Mouse (Mus musculus): Measurements from ENCODE around the gene Reep1. TPM values are rescaled to one million over a fixed set of nuclear protein-coding genes. Genes with fewer than 3 reads are reported as not detected.

Gene Reep1
- polyA plus RNA-seq, 1 experiment from 2014 or later: 17.4 TPM

DNA sequence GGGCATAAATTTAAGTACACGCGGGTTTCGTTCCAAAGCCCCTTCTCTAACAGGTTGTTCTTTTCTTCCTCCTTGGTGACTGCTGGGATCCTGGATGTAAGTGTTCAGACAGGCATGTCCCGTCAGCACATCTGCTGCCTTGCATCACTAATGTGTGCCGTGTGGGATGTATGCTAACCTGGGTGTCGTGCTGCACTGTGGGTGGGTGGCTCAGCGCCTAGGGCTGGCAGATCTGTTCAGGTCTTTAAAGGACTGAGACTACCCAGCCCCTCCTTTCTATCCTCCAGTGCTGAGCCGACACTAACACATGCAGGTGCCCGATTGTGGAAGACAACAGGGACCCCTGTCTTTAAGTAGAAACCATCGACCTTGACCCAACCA, 94.3 kb downstream of the Reep1 start:
- 81% methylated on average over 10 of the region's 10 CpGs for WGBS
- H3K27me3 ChIP-seq (replicated peaks; ENCODE audit: low read depth, poor library complexity, severe bottlenecking): no peaks in the 10 kb centered on the region

DNA sequence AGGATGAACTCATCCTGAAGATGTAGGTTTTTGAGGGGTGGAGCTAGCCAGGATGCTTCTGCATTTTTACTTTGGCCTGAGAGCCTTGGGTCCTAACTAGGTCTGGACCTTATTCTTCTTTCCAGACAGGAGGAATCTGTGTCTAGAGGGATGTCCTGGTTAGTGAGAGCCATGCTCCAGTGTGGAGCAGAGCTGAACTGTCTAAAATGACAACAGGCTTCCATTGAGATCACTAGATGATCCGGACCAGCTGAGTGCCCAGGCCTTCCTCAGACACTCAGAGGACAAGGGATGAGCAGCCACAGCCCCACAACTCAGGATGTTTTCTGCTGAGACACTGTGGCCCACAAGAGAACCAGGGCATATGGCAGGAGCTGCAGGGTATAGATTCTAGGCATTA, 96.2 kb downstream of the Reep1 start:
- Histone ChIP-seq H3K4me3 (no peak overlapping the region), H3K4me1 (peaks cover 4% of the 10 kb centered on the region; the same call in 1 of the 2 replicates), H3K27me3 (replicated peaks; ENCODE audit: low read depth, poor library complexity, severe bottlenecking) (no peaks in the 10 kb centered on the region), H3K9me3 (no peaks in the 10 kb centered on the region), H3K36me3 (replicated peaks) (no peaks in the 10 kb centered on the region), H3K27ac (replicated peaks) (no peak overlapping the region)
- 89% methylated on average over 1 of the region's 1 CpGs for WGBS
- DNase-seq (ENCODE audit: low spot score): no peak

More for the DNA sequence above, 94.3 kb downstream of the Reep1 start:
- Histone ChIP-seq H3K36me3 (replicated peaks) (no peaks in the 10 kb centered on the region), H3K9me3 (no peaks in the 10 kb centered on the region), H3K27ac (replicated peaks) (no peak overlapping the region), H3K4me3 (no peak overlapping the region), H3K4me1 (peaks cover 4% of the 10 kb centered on the region; the same call in 1 of the 2 replicates)
- DNase-seq (ENCODE audit: low spot score): no peak

DNA sequence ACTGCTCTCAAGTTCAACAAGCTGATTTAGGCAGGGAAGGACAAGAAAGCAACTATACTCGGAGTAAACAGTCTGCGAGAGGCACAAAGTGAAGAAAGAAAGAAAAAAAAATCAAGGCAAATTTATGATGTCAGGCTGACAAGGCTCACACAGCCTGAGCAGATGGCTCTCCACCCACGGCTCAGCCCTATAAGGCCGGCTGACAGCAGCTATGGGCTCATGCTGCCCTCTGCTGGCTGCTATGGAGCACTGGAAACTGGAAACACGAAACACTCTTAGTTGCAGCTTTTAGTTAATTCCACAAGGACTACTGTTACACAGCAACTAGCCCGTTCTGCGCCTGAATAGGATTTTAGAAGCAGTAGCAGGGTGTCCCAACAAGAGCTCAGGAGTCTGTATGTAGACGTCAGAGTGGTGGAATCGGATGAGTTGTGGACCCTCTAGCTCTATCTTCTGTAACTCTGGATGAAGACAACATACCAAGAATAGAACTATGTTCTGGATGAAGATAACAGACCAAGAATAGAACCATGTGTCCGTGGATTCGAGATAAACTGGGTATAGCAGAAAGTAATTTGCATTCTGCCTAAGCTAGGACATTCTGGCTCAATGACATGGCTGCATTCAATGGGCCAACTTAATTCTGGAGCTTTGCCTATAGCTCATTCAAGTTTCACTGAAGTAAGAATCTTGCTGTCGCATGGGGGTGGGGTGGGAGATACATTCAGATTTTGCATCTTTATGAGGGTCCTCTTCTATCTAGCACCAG, 96.9 kb downstream of the Reep1 start:
- 28% methylated on average over 12 of the region's 12 CpGs for WGBS
- H3K36me3 ChIP-seq (replicated peaks): no peaks in the 10 kb centered on the region
- no peak overlapping the region for H3K27ac ChIP-seq (replicated peaks)
- H3K4me1 ChIP-seq: peaks cover 4% of the 10 kb centered on the region; the same call in 1 of the 2 replicates
- H3K4me3 ChIP-seq: no peak overlapping the region
- peak; percentile 78 for DNase-seq (ENCODE audit: low spot score)
- H3K9me3 ChIP-seq: no peaks in the 10 kb centered on the region
- H3K27me3 ChIP-seq (replicated peaks; ENCODE audit: low read depth, poor library complexity, severe bottlenecking): no peaks in the 10 kb centered on the region

DNA sequence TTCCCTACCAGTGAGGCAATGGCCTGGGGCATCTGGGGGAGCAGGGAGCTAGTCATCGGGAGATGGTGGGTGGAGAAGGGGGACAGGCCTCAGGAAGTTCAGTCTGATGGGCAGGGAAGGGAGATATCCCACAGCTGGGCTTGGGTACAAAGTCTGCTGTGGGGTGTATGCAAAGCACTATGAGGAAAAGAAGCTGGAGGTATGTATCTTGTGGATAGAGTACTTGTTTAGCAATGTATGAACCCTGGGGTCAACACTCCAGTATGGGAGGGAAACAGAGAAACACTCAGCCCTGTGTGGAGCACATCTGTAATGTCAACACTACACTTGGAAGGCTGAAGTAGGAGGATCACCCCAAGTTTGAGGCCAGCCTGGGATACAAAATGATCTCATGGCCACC, 99.4 kb downstream of the Reep1 start:
- peaks cover 20% of the 10 kb centered on the region for H3K36me3 ChIP-seq (replicated peaks)

DNA sequence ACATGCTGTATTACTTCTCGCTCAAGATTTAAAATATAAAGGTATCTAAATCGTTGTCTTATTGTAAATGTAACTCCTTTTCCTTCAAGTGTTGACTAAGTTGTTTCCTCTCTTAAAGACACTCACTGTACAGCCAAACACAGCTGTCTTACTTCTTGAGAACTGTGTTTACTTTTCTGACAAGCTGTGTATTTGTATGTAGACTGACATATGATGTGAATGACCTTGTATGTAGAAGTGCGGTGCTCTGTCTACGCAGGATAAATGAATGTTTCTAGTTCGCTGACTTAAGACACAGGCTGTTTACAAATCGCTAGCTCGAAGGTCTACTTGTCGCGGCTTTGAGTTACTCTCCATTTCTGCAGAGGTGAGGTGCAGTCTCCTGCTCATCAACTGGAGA, 102.5 kb downstream of the Reep1 start:
- Histone ChIP-seq H3K36me3 (replicated peaks) (peaks cover 47% of the 10 kb centered on the region), H3K4me1 (no peaks in the 10 kb centered on the region), H3K27me3 (replicated peaks; ENCODE audit: low read depth, poor library complexity, severe bottlenecking) (no peaks in the 10 kb centered on the region), H3K9me3 (no peaks in the 10 kb centered on the region), H3K4me3 (no peak overlapping the region), H3K27ac (replicated peaks) (no peak overlapping the region)
- WGBS: 95% methylated on average over 9 of the region's 9 CpGs
- no peak for DNase-seq (ENCODE audit: low spot score)

More for the DNA sequence above, 99.4 kb downstream of the Reep1 start:
- Histone ChIP-seq H3K27me3 (replicated peaks; ENCODE audit: low read depth, poor library complexity, severe bottlenecking) (no peaks in the 10 kb centered on the region), H3K4me1 (peaks cover 4% of the 10 kb centered on the region; the same call in 1 of the 2 replicates), H3K27ac (replicated peaks) (no peak overlapping the region), H3K4me3 (no peak overlapping the region), H3K9me3 (no peaks in the 10 kb centered on the region)
- DNase-seq (ENCODE audit: low spot score): no peak
- 66% methylated on average over 1 of the region's 1 CpGs for WGBS

DNA sequence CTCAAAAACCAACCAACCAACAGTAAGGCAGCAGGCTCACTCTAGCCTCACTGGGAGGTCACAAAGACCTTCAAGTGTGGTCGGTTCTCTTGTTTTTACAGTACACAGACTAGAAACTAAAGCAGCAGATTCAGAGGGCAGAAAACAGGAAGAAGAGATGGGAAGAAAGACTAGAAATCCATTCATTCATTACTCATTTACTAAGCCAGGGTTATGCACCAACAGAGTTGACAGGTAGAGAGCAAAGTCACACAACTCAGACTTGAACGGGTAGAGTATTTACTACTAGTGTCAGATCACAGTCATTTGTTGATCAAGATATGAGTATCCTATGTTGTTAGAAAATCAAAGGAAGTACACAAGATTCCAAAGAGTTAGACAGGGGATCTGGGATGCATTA, 105.5 kb downstream of the Reep1 start:
- Histone ChIP-seq H3K4me3 (no peak overlapping the region), H3K36me3 (replicated peaks) (peaks cover 77% of the 10 kb centered on the region), H3K9me3 (no peaks in the 10 kb centered on the region), H3K4me1 (no peaks in the 10 kb centered on the region), H3K27ac (replicated peaks) (no peak overlapping the region), H3K27me3 (replicated peaks; ENCODE audit: low read depth, poor library complexity, severe bottlenecking) (no peaks in the 10 kb centered on the region)
- WGBS: 88% methylated on average over 2 of the region's 2 CpGs
- no peak for DNase-seq (ENCODE audit: low spot score)

DNA sequence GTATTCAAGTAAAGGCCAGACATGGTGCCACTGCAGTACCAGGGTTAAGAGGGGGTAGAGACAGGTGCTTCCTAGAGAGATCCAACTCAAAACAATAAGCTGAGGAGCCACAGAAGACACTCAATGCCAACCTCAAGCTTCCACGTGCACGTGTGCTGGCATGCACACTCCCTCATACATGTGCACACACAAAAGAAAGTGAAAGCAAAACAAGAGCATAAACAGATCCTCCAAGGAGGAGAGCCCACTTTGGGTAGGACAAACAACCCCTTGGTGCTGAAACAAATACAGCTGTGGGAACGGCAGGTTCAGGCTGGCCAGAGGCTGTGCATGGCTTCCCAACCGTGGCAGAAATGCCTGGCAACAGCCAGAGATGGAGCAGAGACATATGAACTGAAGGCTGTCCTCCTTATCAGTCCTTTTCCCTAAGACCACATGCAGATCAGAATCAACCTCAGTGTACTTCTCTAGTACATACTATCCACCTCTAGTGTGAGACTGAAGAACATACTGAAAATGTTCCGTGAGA, 112.5 kb downstream of the Reep1 start:
- no peaks in the 10 kb centered on the region for H3K27me3 ChIP-seq (replicated peaks; ENCODE audit: low read depth, poor library complexity, severe bottlenecking)
- peaks cover 9% of the 10 kb centered on the region for H3K4me1 ChIP-seq
- H3K36me3 ChIP-seq (replicated peaks): peaks cover 42% of the 10 kb centered on the region
- H3K27ac ChIP-seq (replicated peaks): no peak overlapping the region
- no peaks in the 10 kb centered on the region for H3K9me3 ChIP-seq
- DNase-seq (ENCODE audit: low spot score): no peak
- H3K4me3 ChIP-seq: no peak overlapping the region
- 91% methylated on average over 5 of the region's 5 CpGs for WGBS

DNA sequence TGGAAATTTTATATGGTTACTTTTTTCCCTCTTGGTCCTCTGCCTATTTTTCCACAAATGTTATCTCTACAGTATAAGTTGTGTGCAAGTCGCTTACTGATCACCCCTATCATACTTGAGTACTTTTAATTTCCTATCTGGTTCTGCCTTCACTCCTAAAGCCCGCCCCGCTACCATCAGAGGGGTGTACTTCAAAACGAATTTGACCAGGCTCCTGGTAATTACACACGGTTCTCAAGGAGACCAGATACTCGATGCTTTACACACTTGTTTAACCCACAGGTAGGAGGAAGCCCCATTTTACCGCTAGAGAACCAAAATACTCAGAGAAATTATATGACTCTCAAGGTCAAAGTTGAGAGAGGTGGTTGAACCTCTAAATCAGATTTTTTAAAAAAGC, 115.7 kb downstream of the Reep1 start:
- H3K27ac ChIP-seq (replicated peaks): peak overlapping the region; percentile 83
- under 1% methylated on average over 7 of the region's 7 CpGs for WGBS
- DNase-seq (ENCODE audit: low spot score): no peak
- peaks cover 9% of the 10 kb centered on the region for H3K36me3 ChIP-seq (replicated peaks)
- peak overlapping the region; percentile 76 for H3K4me3 ChIP-seq
- no peaks in the 10 kb centered on the region for H3K9me3 ChIP-seq
- no peaks in the 10 kb centered on the region for H3K27me3 ChIP-seq (replicated peaks; ENCODE audit: low read depth, poor library complexity, severe bottlenecking)
- peaks cover 9% of the 10 kb centered on the region for H3K4me1 ChIP-seq

DNA sequence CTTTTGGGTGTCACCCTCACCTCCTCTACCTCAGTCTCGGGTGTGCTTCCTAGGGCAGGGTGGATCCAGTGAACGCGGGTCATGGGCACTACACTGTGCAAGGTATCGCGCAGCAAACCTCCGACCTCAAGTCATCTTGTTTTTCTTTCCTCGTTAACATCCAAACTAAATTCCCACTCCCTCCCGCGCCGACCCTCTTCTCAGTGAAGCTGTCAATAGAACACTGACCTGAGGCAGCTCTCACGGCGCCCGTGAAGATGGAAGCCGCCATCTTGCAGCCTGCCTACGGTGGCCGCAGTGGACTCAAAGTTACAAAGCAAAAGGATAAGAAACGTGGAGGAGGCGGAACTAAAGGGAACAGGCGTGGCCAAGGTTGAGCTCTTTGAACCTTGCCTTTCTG, 116.1 kb downstream of the Reep1 start:
- Histone ChIP-seq H3K27me3 (replicated peaks; ENCODE audit: low read depth, poor library complexity, severe bottlenecking) (no peaks in the 10 kb centered on the region), H3K9me3 (no peaks in the 10 kb centered on the region), H3K4me1 (peaks cover 9% of the 10 kb centered on the region), H3K27ac (replicated peaks) (peak overlapping the region; percentile 83), H3K36me3 (replicated peaks) (peaks cover 5% of the 10 kb centered on the region), H3K4me3 (peak overlapping the region; percentile 76)
- WGBS: under 1% methylated on average over 19 of the region's 19 CpGs
- DNase-seq (ENCODE audit: low spot score): peak; percentile 91

DNA sequence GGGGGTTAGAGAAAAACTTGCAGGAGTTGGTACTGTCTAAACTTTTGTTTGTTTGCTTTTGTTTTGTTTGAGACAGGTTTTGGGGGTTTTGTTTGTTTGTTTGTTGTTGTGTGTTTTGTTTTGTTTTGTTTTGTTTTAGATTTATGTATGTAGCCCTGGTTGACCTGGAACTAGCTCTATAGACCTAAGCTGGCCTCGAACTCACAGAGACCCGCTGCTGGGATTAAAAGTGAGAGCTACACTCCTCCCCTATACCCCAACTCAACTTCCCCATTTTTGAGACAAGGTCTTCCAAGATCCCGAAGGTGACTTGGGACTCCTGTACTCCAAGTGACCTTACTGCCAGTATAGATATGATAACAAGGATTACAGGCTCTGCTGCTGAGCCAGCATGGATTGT, 116.6 kb downstream of the Reep1 start:
- WGBS: 36% methylated on average over 3 of the region's 3 CpGs
- no peak for DNase-seq (ENCODE audit: low spot score)
- Histone ChIP-seq H3K4me1 (peaks cover 9% of the 10 kb centered on the region), H3K27ac (replicated peaks) (peak overlapping the region; percentile 83), H3K4me3 (peak overlapping the region; percentile 76), H3K9me3 (no peaks in the 10 kb centered on the region), H3K27me3 (replicated peaks; ENCODE audit: low read depth, poor library complexity, severe bottlenecking) (no peaks in the 10 kb centered on the region), H3K36me3 (replicated peaks) (peaks cover under 1% of the 10 kb centered on the region; the same call in 1 of the 2 replicates)

DNA sequence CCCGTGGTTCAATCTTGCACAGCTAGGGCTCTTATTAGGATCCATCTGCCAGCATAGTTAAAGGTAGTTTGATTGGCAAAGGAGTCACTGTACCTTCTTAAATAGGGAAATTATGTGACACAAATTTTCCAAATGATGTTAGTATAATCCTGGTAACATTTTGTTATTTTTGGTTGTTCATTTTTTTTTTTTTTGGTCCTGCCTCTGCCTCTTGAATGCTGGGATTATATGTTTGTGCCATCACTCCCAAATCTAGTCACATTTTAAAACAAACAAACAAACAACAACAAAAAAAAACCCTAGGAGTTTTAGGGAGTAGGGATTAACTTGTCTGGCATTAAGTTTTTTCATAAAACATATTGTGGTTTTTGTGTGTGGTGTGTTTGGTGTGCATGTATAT, 119.5 kb downstream of the Reep1 start, which contains the start of gene Mrpl35:
TSS of gene Mrpl35 (minus strand) at position 101 of the 400 bp plus-strand sequence.
- H3K27me3 ChIP-seq (replicated peaks; ENCODE audit: low read depth, poor library complexity, severe bottlenecking): no peaks in the 10 kb centered on the region
- 44% methylated on average over 1 of the region's 1 CpGs for WGBS
- no peak within 1 kb of the TSS for H3K4me3 ChIP-seq
- no peak within 1 kb of the TSS for H3K27ac ChIP-seq (replicated peaks)
- H3K9me3 ChIP-seq: no peaks in the 10 kb centered on the region
- H3K36me3 ChIP-seq (replicated peaks): no peaks in the 10 kb centered on the region
- H3K4me1 ChIP-seq: peaks cover 14% of the 10 kb centered on the region
- no peak for DNase-seq (ENCODE audit: low spot score)

DNA sequence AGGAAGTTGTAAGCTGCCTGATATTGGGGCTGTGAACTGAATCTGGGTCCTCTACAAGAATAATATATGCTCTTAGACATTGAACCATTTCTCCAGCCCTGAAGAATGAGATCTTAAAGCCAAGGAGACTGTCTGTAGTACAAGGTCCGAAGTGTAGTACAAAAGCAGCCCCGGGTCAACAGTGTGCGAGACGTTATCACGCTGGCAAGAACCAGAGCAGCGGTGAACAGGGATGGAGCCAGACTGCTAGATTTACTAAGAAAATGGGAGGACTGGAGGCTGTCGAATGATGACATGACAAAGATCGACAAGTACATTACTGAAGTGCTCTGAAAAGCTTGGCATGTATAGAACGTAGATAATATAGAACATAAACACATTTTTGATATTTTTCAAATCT, 122.4 kb downstream of the Reep1 start:
- no peak overlapping the region for H3K27ac ChIP-seq (replicated peaks)

More for the DNA sequence above, 122.4 kb downstream of the Reep1 start:
- WGBS: 89% methylated on average over 9 of the region's 9 CpGs
- no peak for DNase-seq (ENCODE audit: low spot score)
- peaks cover 16% of the 10 kb centered on the region for H3K4me1 ChIP-seq
- peaks cover 11% of the 10 kb centered on the region for H3K36me3 ChIP-seq (replicated peaks)
- no peaks in the 10 kb centered on the region for H3K9me3 ChIP-seq
- H3K4me3 ChIP-seq: no peak overlapping the region
- H3K27me3 ChIP-seq (replicated peaks; ENCODE audit: low read depth, poor library complexity, severe bottlenecking): no peaks in the 10 kb centered on the region

All from embryonic facial prominence, embryonic 10.5 days (tissue).